Mouse (Mus musculus) CH12F3 (cell line): ENCODE results near the gene Zfp786.
"Not testable (repeated sequence)": the region's sequence is repeated elsewhere in the genome, so short reads cannot be mapped to it uniquely, and the experiment has no call there.

Experiments
- in situ Hi-C: fragments of 300-500 bp; cut with MboI; formaldehyde crosslinking; loops from 2 replicates; pipeline ENCODE4 v1.14.3; 2020; ENCODE audit warnings: low sequenced_read_pairs

Zfp786 gene

DNA sequence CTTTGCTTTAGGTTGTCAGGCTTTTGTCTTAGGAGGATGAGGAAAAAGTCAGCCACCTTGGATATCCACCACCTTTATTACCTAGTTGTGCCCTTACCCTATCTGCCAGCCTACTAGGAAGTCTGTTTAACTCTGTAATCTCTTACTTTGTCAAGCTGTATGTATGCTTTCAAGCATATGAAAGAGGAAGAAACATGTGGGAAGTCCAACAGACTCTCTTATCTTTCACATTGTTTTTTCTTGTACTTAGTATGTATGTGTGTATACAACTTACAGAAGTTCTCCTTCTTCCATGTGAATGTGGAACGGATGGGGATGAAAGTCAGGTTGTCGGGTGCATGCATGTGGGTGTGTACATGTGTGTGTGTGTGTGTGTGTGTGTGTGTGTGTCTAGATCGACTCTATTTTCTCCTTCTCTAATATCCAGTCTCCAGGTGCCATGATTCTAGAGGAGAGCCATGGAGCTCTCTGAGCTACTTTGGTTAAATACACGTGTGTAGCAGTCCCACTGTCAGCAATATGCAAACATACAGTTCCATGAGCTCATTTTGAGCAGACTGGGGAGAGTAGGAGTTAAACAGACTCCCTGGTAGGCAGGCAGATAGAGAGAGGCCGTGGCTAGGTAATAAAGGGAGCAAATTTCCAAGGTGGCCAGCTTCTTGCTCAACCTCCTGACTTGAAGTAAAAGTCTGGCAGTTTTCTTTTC is 45.8 kb downstream of the Zfp786 start:
- in situ Hi-C loops: no loop called here

DNA sequence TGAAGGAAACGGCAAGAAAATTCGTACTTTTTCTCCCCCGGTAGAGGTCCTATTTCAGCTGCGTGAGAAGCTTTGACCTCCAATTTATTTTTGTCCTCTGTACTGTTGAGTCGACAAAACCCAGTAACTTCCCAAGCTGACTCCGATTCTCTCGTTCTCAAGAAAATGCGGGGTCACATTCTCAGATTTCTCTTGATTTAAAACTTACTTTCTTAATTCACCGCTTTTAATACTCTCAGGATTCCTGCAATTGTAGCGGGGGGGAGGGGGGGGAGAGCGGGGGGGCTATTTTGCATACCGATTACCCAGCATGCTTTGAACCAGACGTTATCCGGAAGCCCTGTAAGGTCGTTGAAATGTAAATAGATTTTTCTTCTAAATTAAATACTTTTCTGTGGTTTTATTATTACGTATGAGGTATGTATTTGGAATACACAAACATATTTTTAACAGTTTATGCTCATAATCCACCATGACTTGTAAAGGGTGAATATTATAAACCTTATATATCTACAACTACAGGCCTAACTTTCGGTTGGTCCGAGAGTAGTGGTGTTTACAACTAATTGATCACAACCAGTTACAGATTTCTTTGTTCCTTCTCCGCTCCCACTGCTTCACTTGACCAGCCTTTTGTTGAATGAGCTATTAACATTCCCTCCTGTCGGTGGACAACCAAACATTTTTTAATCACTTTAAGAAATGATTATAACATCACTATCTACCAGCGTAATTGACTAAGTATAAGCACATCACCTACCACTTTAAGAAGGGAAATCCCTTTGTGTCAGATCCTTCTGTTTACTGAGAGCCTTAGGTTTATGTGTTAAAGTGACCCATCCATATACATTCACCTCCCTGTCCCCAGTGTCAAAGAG is 49.3 kb downstream of the Zfp786 start:
- in situ Hi-C loops: no loop called here

DNA sequence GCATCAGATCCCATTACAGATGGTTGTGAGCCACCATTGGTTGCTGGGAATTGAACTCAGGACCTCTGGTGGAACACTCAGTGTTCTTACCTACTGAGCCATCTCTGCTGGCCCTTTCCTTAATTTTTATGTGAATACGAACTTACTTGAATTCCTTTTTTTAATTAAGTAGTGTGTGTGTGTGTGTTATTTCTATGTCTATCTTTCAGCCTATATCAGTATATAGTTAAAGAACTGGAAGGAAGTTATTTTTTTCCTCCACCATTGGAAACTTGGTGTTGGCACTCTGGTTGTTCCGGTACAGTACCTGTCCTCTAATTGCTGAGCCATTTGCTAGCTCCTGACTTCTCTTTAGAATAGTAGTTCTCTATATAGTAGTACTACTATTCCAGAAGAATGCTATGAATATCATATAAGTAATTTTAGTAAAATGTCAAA is 50.1 kb downstream of the Zfp786 start:
- in situ Hi-C loops: no loop called here

DNA sequence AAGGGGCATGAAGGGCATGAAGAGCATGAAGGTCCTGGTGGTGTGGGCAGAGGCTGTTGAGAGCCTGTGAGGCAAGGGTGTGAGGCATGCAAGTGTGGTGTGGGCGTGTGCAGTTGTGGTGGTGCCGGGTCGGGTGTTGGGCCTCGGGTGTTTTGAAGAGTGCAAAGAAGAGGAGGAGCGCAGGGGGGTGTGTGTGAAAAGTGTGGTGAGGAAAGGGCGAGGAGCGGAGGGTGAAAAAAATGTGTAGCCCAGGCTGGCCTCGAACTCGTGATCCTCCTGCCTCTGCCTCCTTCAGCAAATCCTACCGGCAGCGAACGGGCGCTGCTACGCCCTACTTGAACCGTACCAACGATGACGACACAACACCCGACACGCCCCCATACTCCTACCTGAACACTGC is 58.9 kb downstream of the Zfp786 start:
- in situ Hi-C loops: not testable (repeated sequence)

DNA sequence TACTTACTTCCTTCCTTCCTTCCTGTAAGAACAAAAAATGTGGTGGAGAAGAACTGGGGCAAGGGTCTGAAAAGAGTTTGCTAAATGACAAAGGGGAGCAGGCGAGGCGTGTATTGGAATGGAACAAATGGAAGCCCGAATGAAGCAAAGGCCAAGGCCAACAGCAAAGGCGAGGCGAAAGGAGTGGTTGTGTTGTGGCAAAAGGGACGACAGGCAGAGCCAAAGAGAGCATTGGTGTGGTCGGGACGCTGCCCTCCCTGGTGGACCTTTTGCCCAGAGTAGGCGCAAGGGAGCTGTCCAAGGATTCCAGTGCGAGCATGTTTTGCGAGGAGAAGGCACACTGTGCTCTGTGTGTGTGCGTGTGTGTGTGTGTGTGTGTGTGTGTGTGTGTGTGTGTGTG is 59.6 kb downstream of the Zfp786 start:
- in situ Hi-C loops: not testable (repeated sequence)

DNA sequence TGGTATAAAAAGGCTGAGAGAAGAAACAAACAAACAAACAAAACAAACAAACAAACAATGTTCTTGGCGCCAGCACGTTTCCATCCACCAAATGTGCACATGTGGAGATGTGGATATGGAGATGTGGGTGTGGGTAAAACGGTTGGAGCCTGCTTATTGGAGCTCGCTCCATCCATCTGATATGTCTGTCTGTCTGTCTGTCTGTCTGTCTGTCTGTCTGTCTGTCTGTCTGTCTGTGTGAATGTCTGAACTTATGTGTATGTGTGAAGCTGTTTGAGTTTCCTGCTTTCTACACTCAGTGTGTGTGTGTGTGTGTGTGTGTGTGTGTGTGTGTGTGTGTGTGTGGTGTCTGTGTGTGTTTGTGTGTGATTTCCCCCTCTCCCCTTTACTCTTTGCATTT is 60.8 kb downstream of the Zfp786 start:
- in situ Hi-C loops: not testable (repeated sequence)
